Mouse (Mus musculus) brain, embryonic 18.5 days (tissue): ENCODE measurements around the gene P2rx7.

Experiments used
- DNase-seq: peaks from one replicate; pipeline ENCODE4 v3.0.0-alpha.2; 2012; ENCODE audit warnings: low read depth, low spot score

Gene P2rx7

DNA sequence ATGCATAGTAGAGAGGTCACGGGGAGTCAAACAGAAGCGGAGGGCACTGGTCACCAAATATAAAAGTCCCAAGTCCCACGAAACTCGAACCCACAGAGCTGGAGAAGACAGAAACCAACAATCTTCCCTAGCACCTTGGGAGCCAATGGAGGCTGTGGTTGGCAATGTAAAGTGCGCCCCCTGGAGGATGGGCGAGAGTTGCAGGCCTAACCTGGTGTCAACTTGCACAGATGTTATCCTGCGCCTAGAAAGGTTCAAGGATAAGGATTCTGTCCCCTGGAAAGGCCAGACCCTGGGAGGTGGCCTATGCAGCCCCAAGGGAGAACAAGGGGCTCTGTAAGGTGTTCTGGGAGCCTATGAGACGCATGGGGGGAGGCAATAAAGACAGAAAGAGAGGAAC is 87.6 kb downstream of the P2rx7 start:
- no peak for DNase-seq

DNA sequence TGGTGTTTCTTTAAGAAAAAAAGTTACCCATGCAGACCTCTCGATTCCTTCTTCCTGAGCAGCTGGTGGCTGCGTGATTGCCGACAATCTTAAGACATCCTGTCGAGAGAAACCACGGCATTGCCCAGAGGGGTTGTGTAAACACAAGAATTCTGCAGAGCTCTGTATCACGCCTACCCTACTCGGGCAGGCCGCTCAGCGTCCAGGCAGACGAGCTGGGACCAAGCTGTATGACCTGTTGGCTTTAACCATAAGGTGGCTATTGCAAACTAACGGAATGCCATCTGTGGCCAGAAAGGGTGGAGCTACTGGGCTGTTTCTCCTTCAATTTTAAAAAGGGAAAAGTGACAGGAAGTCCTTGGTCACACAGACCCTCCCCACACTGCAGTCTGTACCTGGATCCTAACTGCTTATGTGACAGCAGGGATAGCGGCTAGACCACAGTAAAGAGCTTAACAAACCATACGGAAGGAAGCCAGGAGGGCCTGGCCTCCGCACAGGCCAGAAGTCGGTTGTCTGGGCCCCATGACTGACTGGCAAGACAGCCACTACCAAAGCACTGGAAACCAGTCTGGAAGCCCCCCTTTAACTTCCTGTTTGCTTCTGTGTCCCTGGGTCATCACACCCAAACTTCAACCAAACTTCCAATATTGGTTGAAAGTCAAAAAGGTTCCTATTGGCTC is 88.4 kb downstream of the P2rx7 start:
- no peak for DNase-seq

DNA sequence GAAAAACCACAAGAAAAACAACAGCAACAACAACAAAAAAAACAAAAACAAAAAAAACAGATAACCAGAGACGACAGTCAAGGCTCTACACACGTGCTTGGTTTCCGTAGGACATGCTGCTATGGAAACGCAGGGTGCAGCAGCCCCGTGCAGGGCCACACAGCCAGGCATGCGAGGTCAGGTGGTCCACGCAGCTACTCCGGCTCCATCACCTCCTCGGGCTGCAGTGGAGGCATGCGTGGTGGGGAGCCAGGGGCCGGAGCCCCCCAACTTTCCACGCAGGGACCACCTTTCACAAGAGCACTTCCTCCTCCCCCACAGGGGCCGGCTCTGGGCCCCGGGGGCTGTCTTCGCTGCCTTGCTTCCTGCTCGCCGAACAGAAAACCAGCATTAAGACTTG is 90.2 kb downstream of the P2rx7 start:
- DNase-seq, result no peak

DNA sequence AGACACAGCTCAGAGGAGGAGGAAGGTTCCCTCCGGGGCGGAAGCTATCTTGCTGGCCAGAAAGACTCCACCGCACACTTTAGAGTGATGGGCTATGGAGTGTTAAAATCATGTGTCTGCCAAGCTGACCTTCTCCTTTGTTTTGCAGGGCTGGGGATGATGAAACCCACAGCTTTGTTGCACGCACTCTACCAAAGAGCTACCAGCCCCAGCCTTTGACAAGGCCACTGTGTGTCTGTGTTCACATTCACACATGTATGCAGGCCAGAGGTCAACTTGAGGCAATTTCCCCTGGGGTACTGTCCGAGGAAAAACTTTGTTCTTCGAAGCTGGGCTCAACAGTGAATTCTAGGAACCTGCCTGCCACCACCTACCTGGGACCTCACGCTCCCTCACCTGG is 92.1 kb downstream of the P2rx7 start:
- no peak for DNase-seq

DNA sequence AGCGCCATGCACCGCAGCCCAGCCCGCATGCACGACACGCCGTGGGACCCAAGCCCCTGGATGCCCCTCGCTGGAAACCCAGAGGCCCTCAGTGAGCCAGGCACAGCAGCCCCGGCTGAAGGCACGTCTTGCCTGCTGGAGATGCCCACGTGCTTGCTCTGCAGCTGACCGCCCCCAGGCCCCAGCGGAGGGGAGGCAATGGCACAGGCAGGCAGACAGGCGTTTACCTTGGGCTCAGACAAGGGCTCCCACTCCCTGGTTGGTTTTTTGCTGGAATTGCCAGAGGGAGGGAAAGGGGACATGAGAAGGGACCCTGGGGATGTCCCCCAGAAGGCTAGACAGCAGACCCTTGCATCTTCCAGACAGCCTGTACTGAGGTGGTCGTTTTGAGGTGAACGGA is 93.0 kb downstream of the P2rx7 start:
- no peak for DNase-seq
